Mouse (Mus musculus) limb, embryonic 13.5 days (tissue): Measurements from ENCODE around the gene Sgcd. TPM values are rescaled to one million over a fixed set of nuclear protein-coding genes. Genes with fewer than 3 reads are reported as not detected.

ENCODE experiments used
- ATAC-seq: fragments of 200-750 bp; cut with Nextera tagmentation; 2 replicates; pipeline ENCODE4 v1.8.0; 2017; ENCODE audit warnings: low read depth, moderate number of reproducible peaks, moderate TSS enrichment; ENCODE audit not compliant: low FRiP score
- H3K27ac ChIP-seq: fragments of 300-500 bp; sonication (generic); 2 replicates; pipeline ENCODE4 v1.5.1; 2015; ENCODE audit warnings: inconsistent platforms, mild to moderate bottlenecking, moderate library complexity
- H3K27me3 ChIP-seq: fragments of 300-500 bp; sonication (generic); 2 replicates; pipeline ENCODE4 v1.6.1; 2015; ENCODE audit warnings: mild to moderate bottlenecking, inconsistent platforms
- H3K36me3 ChIP-seq: fragments of 300-500 bp; sonication (generic); 2 replicates; pipeline ENCODE4 v1.6.1; 2015; ENCODE audit warnings: inconsistent platforms, mild to moderate bottlenecking, moderate library complexity
- H3K4me1 ChIP-seq: fragments of 300-500 bp; sonication (generic); 2 replicates; pipeline ENCODE4 v1.6.1; 2015; ENCODE audit warnings: inconsistent platforms
- H3K4me2 ChIP-seq: fragments of 300-500 bp; sonication (generic); replicated peaks from 2 replicates; pipeline ENCODE4 v1.6.1; 2015; ENCODE audit warnings: inconsistent platforms, mild to moderate bottlenecking, moderate library complexity
- H3K4me3 ChIP-seq: fragments of 300-500 bp; sonication (generic); 2 replicates; pipeline ENCODE4 v1.5.1; 2015; ENCODE audit warnings: moderate library complexity, mild to moderate bottlenecking, inconsistent platforms
- H3K9ac ChIP-seq: fragments of 300-500 bp; sonication (generic); 2 replicates; pipeline ENCODE4 v1.6.1; 2015; ENCODE audit warnings: mild to moderate bottlenecking, inconsistent platforms
- H3K9me3 ChIP-seq: fragments of 300-500 bp; sonication (generic); 2 replicates; pipeline ENCODE4 v1.6.1; 2016; ENCODE audit warnings: inconsistent platforms
- WGBS: fragments of 180-500 bp; shearing (Covaris S2); methylation state at CpG from one replicate; pipeline ENCODE4 v1.1.7; 2015; 5-methylcytosine and 5-hydroxymethylcytosine counted together
- polyA plus RNA-seq: library from polyadenylated mRNA; unstranded; fragments of >200 nt; fragmentation: Nextera tagmentation; extraction: Ambion mirVana; gene quantifications from 2 replicates; pipeline ENCODE4 v1.2.1, GENCODE M21; 2015

Gene Sgcd
- polyA plus RNA-seq, 1 experiment from 2014 or later = 9.7 TPM

DNA sequence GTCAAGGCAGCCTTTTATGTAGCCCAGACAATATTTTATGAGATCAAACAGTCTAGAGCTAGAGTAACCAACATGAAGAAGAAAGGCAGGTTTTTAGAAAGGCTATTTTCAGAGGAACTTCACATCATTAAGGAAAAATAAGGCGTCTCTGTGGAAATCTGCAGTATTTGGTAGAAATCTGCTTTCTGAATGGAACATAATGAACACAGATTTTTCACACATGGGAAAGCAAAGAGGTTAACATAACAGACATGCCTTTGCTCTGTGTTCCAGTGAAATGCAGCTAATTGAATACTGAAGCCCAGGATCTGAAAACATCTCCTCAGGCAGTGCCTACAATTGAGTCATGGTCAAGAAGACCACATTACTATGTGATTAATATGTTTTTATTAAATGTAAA, 746.4 kb downstream of the Sgcd start:
- no peak for ATAC-seq
- Histone ChIP-seq H3K36me3 (no peaks in the 10 kb centered on the region), H3K4me2 (no peak overlapping the region), H3K9me3 (no peaks in the 10 kb centered on the region), H3K4me3 (no peak overlapping the region), H3K27me3 (no peaks in the 10 kb centered on the region), H3K4me1 (no peaks in the 10 kb centered on the region), H3K9ac (no peak overlapping the region), H3K27ac (no peak overlapping the region)
- WGBS = 65% methylated on average over 1 of the region's 1 CpGs

DNA sequence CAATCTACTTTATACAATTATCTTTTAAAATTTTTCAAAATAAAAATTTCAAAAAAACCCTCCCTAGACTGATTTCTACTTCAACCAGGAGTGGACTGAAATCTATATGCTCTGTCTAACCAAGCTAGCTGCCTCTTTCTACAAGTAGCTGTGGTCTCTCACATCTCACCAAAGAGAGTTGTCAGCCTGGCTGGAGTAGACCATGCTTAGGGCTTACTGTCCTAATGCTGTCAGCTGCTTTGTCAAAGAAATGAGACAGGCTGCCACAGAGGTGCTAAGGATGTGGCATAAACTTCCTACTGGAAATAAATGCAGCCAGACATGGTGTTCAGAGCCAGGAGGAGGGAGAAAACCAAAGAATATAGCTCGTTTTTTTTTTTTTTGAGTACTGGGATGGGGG, 760.5 kb downstream of the Sgcd start:
- no peaks in the 10 kb centered on the region for H3K36me3 ChIP-seq
- ATAC-seq = no peak
- no peaks in the 10 kb centered on the region for H3K27me3 ChIP-seq
- WGBS = 48% methylated on average over 1 of the region's 1 CpGs
- H3K4me2 ChIP-seq = no peak overlapping the region
- H3K4me1 ChIP-seq = no peaks in the 10 kb centered on the region
- H3K9ac ChIP-seq = no peak overlapping the region
- H3K9me3 ChIP-seq = no peaks in the 10 kb centered on the region
- H3K27ac ChIP-seq = no peak overlapping the region
- no peak overlapping the region for H3K4me3 ChIP-seq

DNA sequence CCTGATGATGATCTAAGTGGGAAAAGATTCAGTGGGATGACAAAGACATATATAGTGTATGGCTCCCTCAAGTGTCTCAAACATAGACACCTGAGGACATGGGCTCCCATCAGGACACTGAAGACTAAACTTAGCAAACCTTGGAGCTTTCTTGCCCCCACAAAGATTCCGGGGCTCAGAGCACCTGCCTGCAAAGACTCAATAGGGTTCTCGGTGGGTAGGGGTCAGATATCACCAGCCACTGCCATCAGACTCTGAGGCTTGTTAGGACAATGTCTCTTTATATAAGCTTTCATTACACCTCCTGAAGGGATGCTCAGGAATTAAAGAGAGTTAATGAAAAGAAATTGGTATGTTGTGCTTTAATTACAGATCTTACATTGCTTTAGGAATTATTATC, 764.6 kb downstream of the Sgcd start:
- H3K4me2 ChIP-seq = no peak overlapping the region
- H3K9ac ChIP-seq = no peak overlapping the region
- no peak overlapping the region for H3K27ac ChIP-seq
- no peaks in the 10 kb centered on the region for H3K36me3 ChIP-seq
- no peaks in the 10 kb centered on the region for H3K4me1 ChIP-seq
- H3K9me3 ChIP-seq = no peaks in the 10 kb centered on the region
- ATAC-seq = no peak
- WGBS = 79% methylated on average over 2 of the region's 2 CpGs
- H3K27me3 ChIP-seq = no peaks in the 10 kb centered on the region
- H3K4me3 ChIP-seq = no peak overlapping the region

DNA sequence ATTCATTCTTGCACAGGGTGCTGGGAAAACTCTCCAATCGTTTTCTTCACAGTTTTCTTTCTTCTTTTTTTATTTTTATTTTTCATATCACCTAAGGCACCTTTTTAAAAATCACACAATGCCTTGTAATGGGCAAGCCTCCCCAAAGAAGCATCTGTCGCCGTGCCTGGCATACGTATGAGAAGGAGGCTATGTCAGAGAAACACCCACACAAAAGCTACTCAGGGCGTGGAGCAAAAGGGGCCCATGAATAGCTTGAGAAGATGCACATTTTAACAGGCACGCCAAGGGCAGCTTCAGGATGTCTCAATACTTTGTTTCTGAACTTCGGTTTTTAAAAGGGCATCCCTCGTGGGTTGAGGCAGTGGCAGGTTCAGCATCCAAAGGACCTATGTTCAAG, 777.2 kb downstream of the Sgcd start:
- Histone ChIP-seq H3K4me1 (no peaks in the 10 kb centered on the region), H3K27ac (no peak overlapping the region), H3K9ac (no peak overlapping the region), H3K36me3 (no peaks in the 10 kb centered on the region), H3K27me3 (no peaks in the 10 kb centered on the region), H3K4me3 (no peak overlapping the region), H3K9me3 (no peaks in the 10 kb centered on the region), H3K4me2 (no peak overlapping the region)
- WGBS = 84% methylated on average over 8 of the region's 8 CpGs
- ATAC-seq = no peak

DNA sequence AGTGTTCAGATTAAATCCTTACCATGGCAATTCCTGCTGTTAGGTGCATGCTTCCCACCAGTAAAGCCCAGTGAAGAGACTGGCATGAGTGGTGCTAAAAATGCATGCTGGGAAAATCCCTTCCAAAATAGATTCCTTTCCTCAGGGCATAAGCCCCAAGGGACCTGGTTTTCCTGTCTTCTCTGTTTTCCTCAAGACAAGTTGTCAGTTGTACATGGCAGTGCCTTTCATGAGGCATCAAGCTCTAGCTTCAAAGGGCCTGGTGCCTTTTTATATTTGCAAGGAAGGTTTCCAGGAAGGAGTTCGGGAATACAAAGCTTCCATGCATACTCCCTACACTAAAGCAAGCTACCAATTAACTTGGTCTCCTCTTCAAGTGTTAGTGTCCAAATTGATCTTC, 782.3 kb downstream of the Sgcd start:
- no peak overlapping the region for H3K9ac ChIP-seq
- no peak overlapping the region for H3K27ac ChIP-seq
- no peaks in the 10 kb centered on the region for H3K9me3 ChIP-seq
- no peaks in the 10 kb centered on the region for H3K36me3 ChIP-seq
- H3K4me3 ChIP-seq = no peak overlapping the region
- 72% methylated on average over 1 of the region's 1 CpGs for WGBS
- no peak for ATAC-seq
- H3K27me3 ChIP-seq = no peaks in the 10 kb centered on the region
- no peaks in the 10 kb centered on the region for H3K4me1 ChIP-seq
- H3K4me2 ChIP-seq = no peak overlapping the region

DNA sequence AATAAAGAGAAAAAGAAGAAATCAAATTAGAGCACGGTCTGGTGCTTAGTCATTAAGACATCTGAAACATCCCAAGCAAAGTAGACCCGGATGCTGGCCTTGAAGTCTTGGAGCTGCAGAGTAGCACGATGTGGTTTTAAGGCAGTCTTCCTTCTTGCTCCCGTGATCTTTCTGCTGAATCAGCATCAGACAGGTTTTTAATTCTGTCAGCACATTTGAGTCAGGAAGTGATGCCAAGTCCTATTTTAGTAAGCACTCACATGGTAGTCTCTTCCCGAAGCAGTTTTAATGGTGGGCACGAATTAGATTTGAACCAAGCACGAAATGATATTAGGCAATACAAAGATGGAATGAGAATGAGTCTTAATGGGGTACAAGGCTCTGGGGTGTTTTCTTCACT, 789.7 kb downstream of the Sgcd start:
- no peak for ATAC-seq
- Histone ChIP-seq H3K9ac (no peak overlapping the region), H3K4me1 (no peaks in the 10 kb centered on the region), H3K4me3 (no peak overlapping the region), H3K9me3 (no peaks in the 10 kb centered on the region), H3K27ac (no peak overlapping the region), H3K27me3 (no peaks in the 10 kb centered on the region), H3K4me2 (no peak overlapping the region), H3K36me3 (no peaks in the 10 kb centered on the region)
- 86% methylated on average over 7 of the region's 7 CpGs for WGBS

DNA sequence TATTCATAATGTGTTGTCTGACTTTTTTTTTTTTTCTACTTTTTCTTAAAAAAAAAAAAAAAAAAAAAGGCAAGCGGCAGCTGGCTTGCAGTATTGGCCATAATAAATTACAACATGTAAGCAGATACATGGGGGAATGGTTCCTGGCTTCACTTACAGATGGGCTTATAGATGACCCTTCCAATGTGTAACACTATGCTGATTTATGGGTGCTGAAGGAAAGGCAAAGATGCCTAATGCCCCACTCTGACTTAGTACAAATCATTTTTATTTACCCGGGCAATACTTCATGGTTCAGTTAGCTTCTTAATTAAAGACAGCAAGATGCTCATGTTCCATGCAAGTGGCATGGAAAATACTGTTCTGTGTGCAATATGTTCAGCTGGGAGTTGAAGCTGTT, 800.2 kb downstream of the Sgcd start:
- ATAC-seq = no peak
- WGBS = 57% methylated on average over 2 of the region's 2 CpGs

DNA sequence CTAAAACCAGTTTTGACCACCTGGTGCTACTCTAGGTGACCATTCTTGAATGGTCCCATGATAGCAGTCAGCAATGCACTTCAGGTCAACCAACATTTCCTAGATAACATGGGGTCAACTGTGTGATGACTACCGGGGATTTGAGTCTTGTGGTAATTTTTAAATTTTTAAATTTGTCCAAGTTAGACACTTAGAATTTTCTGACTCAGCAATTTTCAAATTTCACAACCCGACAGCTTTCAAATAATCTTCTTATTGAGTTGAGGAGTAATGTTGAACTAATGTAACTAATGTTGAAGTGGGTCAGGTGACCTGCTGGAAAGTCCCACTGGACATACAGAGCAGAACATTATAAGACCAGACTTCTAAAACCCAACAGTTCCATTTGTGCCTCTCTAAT, 813.8 kb downstream of the Sgcd start:
- no peak overlapping the region for H3K27ac ChIP-seq
- H3K27me3 ChIP-seq = no peaks in the 10 kb centered on the region
- H3K4me1 ChIP-seq = no peaks in the 10 kb centered on the region
- no peak overlapping the region for H3K9ac ChIP-seq
- no peak overlapping the region for H3K4me3 ChIP-seq
- ATAC-seq = no peak
- WGBS = 88% methylated on average over 2 of the region's 2 CpGs
- H3K9me3 ChIP-seq = no peaks in the 10 kb centered on the region
- no peaks in the 10 kb centered on the region for H3K36me3 ChIP-seq
- no peak overlapping the region for H3K4me2 ChIP-seq

More for the DNA sequence above, 800.2 kb downstream of the Sgcd start:
- Histone ChIP-seq H3K4me3 (no peak overlapping the region), H3K4me1 (no peaks in the 10 kb centered on the region), H3K4me2 (no peak overlapping the region), H3K9ac (no peak overlapping the region), H3K9me3 (no peaks in the 10 kb centered on the region), H3K27me3 (no peaks in the 10 kb centered on the region), H3K36me3 (no peaks in the 10 kb centered on the region), H3K27ac (no peak overlapping the region)

DNA sequence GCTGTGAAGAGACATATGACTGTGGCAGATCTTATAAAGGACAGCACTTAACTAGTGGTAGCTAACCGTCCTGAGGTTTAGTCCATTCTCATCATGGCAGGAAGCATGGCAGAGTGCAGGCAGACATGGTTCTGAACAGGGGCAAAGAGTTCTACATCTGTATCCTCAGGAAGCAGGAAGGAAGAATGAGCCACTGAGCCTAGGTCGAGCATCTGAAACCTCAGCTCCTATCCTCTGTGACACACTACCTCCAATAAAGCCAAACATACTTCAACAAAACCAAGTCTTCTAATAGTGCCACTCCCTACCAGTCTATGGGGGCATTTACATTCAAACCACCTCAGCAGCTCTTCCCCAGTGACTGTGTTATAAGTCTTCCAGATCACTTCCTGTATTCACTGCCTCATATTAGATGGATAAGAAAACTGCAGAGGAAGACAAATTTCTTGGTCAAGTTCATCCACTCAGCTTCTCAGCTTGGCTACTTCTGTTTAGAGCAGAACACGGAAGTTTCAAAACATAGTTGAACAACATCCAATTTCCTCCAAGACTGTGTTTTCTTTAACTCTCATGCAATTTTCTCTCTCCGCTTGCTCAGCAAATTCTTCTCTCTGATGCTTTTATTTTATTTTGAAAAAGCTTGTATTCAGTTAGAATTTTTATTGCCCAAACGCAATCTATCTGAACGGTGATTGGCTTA, 817.7 kb downstream of the Sgcd start:
- no peak overlapping the region for H3K9ac ChIP-seq
- no peak overlapping the region for H3K27ac ChIP-seq
- H3K27me3 ChIP-seq = no peaks in the 10 kb centered on the region
- H3K9me3 ChIP-seq = no peaks in the 10 kb centered on the region
- H3K4me1 ChIP-seq = no peaks in the 10 kb centered on the region
- H3K4me2 ChIP-seq = no peak overlapping the region
- H3K36me3 ChIP-seq = no peaks in the 10 kb centered on the region
- WGBS = 72% methylated on average over 6 of the region's 6 CpGs
- H3K4me3 ChIP-seq = no peak overlapping the region
- no peak for ATAC-seq

DNA sequence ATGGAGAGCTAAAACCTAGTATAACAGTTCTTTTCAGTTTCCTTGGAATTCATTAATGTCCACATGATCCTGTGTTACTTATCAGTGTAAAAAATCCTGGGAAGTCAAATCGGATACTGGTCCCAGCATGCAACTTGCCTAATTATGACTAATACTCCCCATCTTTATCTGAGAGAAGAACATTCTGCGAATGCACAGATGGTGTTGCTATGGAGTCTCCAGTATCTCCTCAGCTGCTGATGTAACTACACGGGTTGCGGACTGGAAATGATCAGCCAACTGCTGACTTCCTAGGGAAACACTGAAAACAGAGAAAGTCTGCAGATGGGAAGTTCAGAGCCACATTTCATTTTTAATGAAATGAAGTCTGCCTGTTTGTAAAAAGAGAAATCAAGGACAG, 821.4 kb downstream of the Sgcd start:
- WGBS = 83% methylated on average over 4 of the region's 4 CpGs
- H3K4me2 ChIP-seq = no peak overlapping the region
- no peaks in the 10 kb centered on the region for H3K4me1 ChIP-seq
- no peak for ATAC-seq
- H3K9me3 ChIP-seq = no peaks in the 10 kb centered on the region
- H3K4me3 ChIP-seq = no peak overlapping the region
- no peak overlapping the region for H3K27ac ChIP-seq
- no peaks in the 10 kb centered on the region for H3K36me3 ChIP-seq
- no peaks in the 10 kb centered on the region for H3K27me3 ChIP-seq
- H3K9ac ChIP-seq = no peak overlapping the region

DNA sequence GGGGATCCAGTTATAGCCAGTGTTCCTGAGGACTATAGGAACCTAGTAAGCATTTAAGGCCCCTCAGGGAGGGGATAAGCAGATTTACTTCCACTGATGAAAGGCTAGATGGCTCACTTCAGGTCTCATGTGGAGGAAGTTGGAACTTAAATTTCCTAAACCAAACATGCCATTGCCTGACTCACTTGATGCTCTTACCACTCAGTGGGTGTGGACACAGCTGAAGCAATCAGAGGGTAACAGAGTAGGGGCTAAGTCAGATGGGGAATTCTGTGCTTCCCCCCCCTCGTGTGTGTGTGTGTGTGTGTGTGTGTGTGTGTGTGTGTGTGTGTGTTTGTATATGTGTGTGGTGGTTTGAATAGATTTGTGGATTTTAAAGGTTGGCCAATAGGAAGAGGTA, 830.7 kb downstream of the Sgcd start:
- no peaks in the 10 kb centered on the region for H3K4me1 ChIP-seq

DNA sequence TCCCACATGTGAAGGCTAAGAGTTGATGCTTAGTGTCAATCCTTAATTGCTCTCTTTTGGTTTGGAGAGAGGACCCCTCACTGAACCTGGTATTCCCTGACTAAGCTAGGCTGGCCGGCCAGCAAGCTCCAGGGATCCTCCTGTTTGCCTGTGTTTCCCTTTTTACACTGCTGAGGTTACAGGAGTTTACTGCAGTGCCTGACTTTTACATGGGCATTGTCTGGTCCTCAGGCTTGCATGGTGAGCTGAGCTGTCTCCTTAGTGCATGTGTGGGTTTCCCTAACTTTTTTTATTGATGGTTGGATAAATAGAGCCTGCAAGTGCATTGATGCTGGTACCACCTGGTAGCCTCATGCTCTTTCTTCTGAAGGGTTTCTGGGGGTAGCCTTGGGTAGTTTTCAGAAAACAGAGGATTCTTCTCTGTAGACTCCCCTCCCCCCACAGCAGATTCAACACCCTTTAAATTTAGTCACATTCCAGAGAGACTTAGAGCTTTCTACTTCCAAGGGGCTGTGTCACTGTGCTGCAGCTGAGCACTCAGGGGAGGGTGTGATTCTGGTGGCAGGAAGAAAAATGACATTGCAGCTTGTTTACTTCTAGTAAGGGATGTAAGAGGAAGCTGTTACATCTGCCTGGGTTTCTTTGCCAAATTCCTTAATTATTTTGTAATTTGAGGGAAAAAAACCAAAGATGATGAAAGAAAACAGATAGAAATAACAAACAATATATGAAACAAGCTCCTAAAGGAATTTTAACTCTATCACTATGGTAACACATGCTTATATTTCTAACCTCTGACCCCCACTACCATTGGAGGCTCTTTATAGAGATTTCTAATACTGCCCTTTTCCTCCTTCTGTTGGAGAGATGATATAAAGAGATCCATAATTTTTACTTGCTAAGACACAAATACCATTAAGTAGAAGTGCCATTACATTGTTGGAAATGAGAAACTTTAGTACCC, 831.8 kb downstream of the Sgcd start:
- no peaks in the 10 kb centered on the region for H3K4me1 ChIP-seq
- ATAC-seq = no peak
- WGBS = 52% methylated on average over 1 of the region's 1 CpGs
- no peaks in the 10 kb centered on the region for H3K36me3 ChIP-seq
- no peaks in the 10 kb centered on the region for H3K27me3 ChIP-seq
- no peak overlapping the region for H3K27ac ChIP-seq
- no peaks in the 10 kb centered on the region; the same call in 1 of the 2 replicates for H3K9me3 ChIP-seq
- H3K9ac ChIP-seq = no peak overlapping the region
- no peak overlapping the region for H3K4me2 ChIP-seq
- no peak overlapping the region for H3K4me3 ChIP-seq

More for the DNA sequence above, 830.7 kb downstream of the Sgcd start:
- H3K4me2 ChIP-seq = no peak overlapping the region
- H3K36me3 ChIP-seq = no peaks in the 10 kb centered on the region
- 79% methylated on average over 1 of the region's 1 CpGs for WGBS
- no peaks in the 10 kb centered on the region; the same call in 1 of the 2 replicates for H3K9me3 ChIP-seq
- no peaks in the 10 kb centered on the region for H3K27me3 ChIP-seq
- no peak overlapping the region for H3K4me3 ChIP-seq
- H3K27ac ChIP-seq = no peak overlapping the region
- no peak for ATAC-seq
- no peak overlapping the region for H3K9ac ChIP-seq
